Comparison of ENCODE assay signal across 20 mouse cellular contexts in genomic region chr13:78656766-78657165, GRCm38 (mm10).
"Had no signal": no experiment of that assay in that cellular context is flagged by ENCODE, and none has a peak within 500 bp of the region (broad histone marks: within the 10 kb centered on the region; RNA-seq: fewer than 3 reads in every experiment).

No protein-coding gene starts in this region.

- DNase-seq: kidney, adult 11 months; kidney, adult 8-10 months; kidney, postnatal 10 days; kidney, postnatal 36 days; layer of hippocampus, postnatal 36 days; liver, postnatal 0 days; lung, postnatal 14 days; lung, postnatal 4 days; midbrain, embryonic 14.5 days; right cerebral cortex, postnatal 14 days; thymus, postnatal 25 days had no signal

- H3K27me3 ChIP-seq: intestine, embryonic 15.5 days; kidney, embryonic 15.5 days; limb, embryonic 12.5 days; limb, embryonic 15.5 days; lung, embryonic 15.5 days had no signal

- H3K36me3 ChIP-seq: intestine, embryonic 15.5 days; kidney, embryonic 15.5 days; limb, embryonic 12.5 days; limb, embryonic 15.5 days; lung, embryonic 15.5 days had no signal

- H3K4me1 ChIP-seq: intestine, embryonic 15.5 days; kidney, embryonic 15.5 days; limb, embryonic 12.5 days; limb, embryonic 15.5 days; lung, embryonic 15.5 days had no signal

- H3K9me3 ChIP-seq: intestine, embryonic 15.5 days; kidney, embryonic 15.5 days; limb, embryonic 12.5 days; limb, embryonic 15.5 days; lung, embryonic 15.5 days had no signal

- H3K4me3 ChIP-seq: intestine, embryonic 15.5 days; kidney, embryonic 15.5 days; limb, embryonic 12.5 days; limb, embryonic 15.5 days; lung, embryonic 15.5 days had no signal

- H3K27ac ChIP-seq: intestine, embryonic 15.5 days; kidney, embryonic 15.5 days; limb, embryonic 12.5 days; limb, embryonic 15.5 days; liver, embryonic 14.5 days; lung, embryonic 15.5 days; stomach, postnatal 0 days had no signal

- H3K4me2 ChIP-seq: intestine, embryonic 15.5 days; kidney, embryonic 15.5 days; limb, embryonic 12.5 days; limb, embryonic 15.5 days; liver, embryonic 11.5 days; lung, embryonic 15.5 days; midbrain, embryonic 11.5 days had no signal

- ATAC-seq: intestine, embryonic 15.5 days; liver, postnatal 0 days had no signal

- H3K9ac ChIP-seq: intestine, embryonic 15.5 days; kidney, embryonic 15.5 days; limb, embryonic 12.5 days; limb, embryonic 15.5 days; liver, embryonic 14.5 days; liver, postnatal 0 days; lung, embryonic 15.5 days had no signal
